Mouse (Mus musculus) intestine, embryonic 16.5 days (tissue): ENCODE data around the gene Olfr97. TPM values are rescaled to one million over a fixed set of nuclear protein-coding genes. Genes with fewer than 3 reads are reported as not detected.
A peak's percentile ranks its signal among the peaks of the same experiment; 100 is the strongest.
"Not testable (repeated sequence)": the region's sequence is repeated elsewhere in the genome, so short reads cannot be mapped to it uniquely, and the experiment has no call there.

Experiments used
- ATAC-seq: fragments of 200-750 bp; cut with Nextera tagmentation; 2 replicates; pipeline ENCODE4 v1.8.0; 2017; ENCODE audit warnings: moderate TSS enrichment, moderate library complexity
- H3K27ac ChIP-seq: fragments of 300-500 bp; sonication (generic); 2 replicates; pipeline ENCODE4 v1.5.1; 2014; ENCODE audit warnings: mild to moderate bottlenecking, low read length
- H3K27me3 ChIP-seq: fragments of 300-500 bp; sonication (generic); replicated peaks from 2 replicates; pipeline ENCODE4 v1.6.1; 2014; ENCODE audit warnings: low read length, control low read depth, mixed read lengths; ENCODE audit not compliant: control insufficient read depth, insufficient read depth
- H3K36me3 ChIP-seq: fragments of 300-500 bp; sonication (generic); 2 replicates; pipeline ENCODE4 v1.6.1; 2014; ENCODE audit warnings: low read length, control low read depth; ENCODE audit not compliant: control insufficient read depth, insufficient read depth
- H3K4me1 ChIP-seq: fragments of 300-500 bp; sonication (generic); 2 replicates; pipeline ENCODE4 v1.6.1; 2014; ENCODE audit warnings: low read length, control low read depth, mixed read lengths; ENCODE audit not compliant: control insufficient read depth, insufficient read depth
- H3K4me2 ChIP-seq: fragments of 300-500 bp; sonication (generic); 2 replicates; pipeline ENCODE4 v1.6.1; 2014; ENCODE audit warnings: low read depth, low read length, control low read depth
- H3K4me3 ChIP-seq: fragments of 300-500 bp; sonication (generic); 2 replicates; pipeline ENCODE4 v1.5.1; 2014; ENCODE audit warnings: mild to moderate bottlenecking, low read length
- H3K9ac ChIP-seq: fragments of 300-500 bp; sonication (generic); 2 replicates; pipeline ENCODE4 v1.6.1; 2014; ENCODE audit warnings: low read depth, low read length
- H3K9me3 ChIP-seq: fragments of 300-500 bp; sonication (generic); 2 replicates; pipeline ENCODE4 v1.6.1; 2016; ENCODE audit warnings: low read length, control low read depth; ENCODE audit not compliant: control insufficient read depth
- WGBS: fragments of 180-500 bp; shearing (Covaris S2); extraction: QIAGEN DNeasy Blood & Tissue Kit; methylation state at CpG from one replicate; pipeline ENCODE4 v1.1.7; 2014; 5-methylcytosine and 5-hydroxymethylcytosine counted together
- polyA plus RNA-seq: library from polyadenylated mRNA; unstranded; fragments of >200 nt; fragmentation: Nextera tagmentation; extraction: Ambion mirVana; gene quantifications from 2 replicates; pipeline ENCODE4 v1.2.1, GENCODE M21; 2015

Gene Olfr97
- polyA plus RNA-seq: not detected in 2 replicates

GRCm38 (mm10) chr17:37237230-37237629 is at the start of gene Olfr97:
Gene Olfr97, minus strand, starts transcription at chr17:37237330.
- not testable (repeated sequence) for H3K4me1 ChIP-seq, H3K4me3 ChIP-seq, H3K9me3 ChIP-seq, ATAC-seq, H3K27ac ChIP-seq, H3K27me3 ChIP-seq, H3K4me2 ChIP-seq, H3K36me3 ChIP-seq, H3K9ac ChIP-seq
- WGBS: 91% methylated on average over 2 of the region's 2 CpGs

DNA sequence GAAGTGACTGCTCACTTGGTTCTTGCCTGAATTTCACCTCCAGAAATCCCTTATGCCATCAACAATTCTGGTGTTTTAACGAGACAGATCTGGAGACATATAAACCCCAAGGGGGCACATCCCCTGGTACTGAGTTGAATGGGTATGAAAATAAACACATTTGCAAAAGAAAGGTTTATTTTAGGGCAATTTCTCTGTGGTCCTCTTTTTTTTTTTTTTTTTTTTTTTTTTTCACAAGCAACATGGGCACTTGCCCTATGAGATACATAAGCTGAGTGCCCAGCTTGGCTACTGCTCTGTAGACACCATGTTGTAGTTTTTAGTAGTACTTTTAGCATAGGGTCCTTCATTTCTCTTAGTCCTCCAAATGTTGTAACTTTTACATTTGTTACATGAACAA is 46.2 kb upstream of the Olfr97 start, which contains the start of gene Olfr99:
Olfr99 (minus strand) TSS at position 101 of the 400 bp plus-strand sequence.
- Histone ChIP-seq H3K27ac (no peak within 1 kb of the TSS), H3K9ac (no peak within 1 kb of the TSS), H3K4me1 (no peaks in the 10 kb centered on the region), H3K36me3 (no peaks in the 10 kb centered on the region), H3K9me3 (no peaks in the 10 kb centered on the region), H3K27me3 (no peaks in the 10 kb centered on the region), H3K4me2 (no peak within 1 kb of the TSS), H3K4me3 (no peak within 1 kb of the TSS)
- no peak for ATAC-seq
- 77% methylated on average over 1 of the region's 1 CpGs for WGBS

DNA sequence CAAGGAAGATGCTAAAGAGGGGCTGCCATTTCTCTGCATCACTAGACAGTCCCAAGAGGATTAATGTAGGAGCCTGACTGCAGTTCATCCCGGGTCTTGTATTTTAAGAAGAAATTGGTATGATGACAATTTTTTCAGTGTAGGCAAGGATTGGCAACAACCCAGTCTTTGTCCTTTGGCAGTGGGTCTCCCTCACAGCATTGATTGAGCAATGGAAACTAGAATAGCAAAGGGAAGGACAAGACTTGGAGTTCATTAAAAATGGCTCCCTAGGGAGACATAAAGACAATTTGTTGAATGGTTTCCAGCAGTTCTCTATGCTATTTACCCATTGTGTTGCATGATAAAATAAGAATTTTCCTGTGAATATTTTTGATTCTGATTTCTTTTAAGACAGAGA is 43.2 kb upstream of the Olfr97 start:
- Histone ChIP-seq H3K4me3 (no peak overlapping the region), H3K36me3 (no peaks in the 10 kb centered on the region), H3K4me1 (no peaks in the 10 kb centered on the region), H3K27me3 (no peaks in the 10 kb centered on the region), H3K27ac (no peak overlapping the region), H3K9ac (no peak overlapping the region), H3K4me2 (no peak overlapping the region), H3K9me3 (no peaks in the 10 kb centered on the region)
- ATAC-seq: no peak
- WGBS: 90% methylated on average over 1 of the region's 1 CpGs

GRCm38 (mm10) chr17:37276573-37276972 is 39.4 kb upstream of the Olfr97 start:
- Histone ChIP-seq H3K27ac (no peak overlapping the region), H3K9me3 (no peaks in the 10 kb centered on the region), H3K4me3 (no peak overlapping the region), H3K4me2 (no peak overlapping the region), H3K36me3 (no peaks in the 10 kb centered on the region), H3K9ac (no peak overlapping the region), H3K4me1 (no peaks in the 10 kb centered on the region), H3K27me3 (no peaks in the 10 kb centered on the region)
- no peak for ATAC-seq

GRCm38 (mm10) chr17:37275626-37276248 is 38.6 kb upstream of the Olfr97 start:
- Histone ChIP-seq H3K9me3 (no peaks in the 10 kb centered on the region), H3K4me3 (no peak overlapping the region), H3K9ac (no peak overlapping the region), H3K27ac (no peak overlapping the region), H3K4me2 (no peak overlapping the region), H3K27me3 (no peaks in the 10 kb centered on the region), H3K4me1 (no peaks in the 10 kb centered on the region), H3K36me3 (no peaks in the 10 kb centered on the region)
- 82% methylated on average over 2 of the region's 2 CpGs for WGBS
- no peak for ATAC-seq

- Histone ChIP-seq H3K9me3 (no peaks in the 10 kb centered on the region), H3K36me3 (no peaks in the 10 kb centered on the region), H3K4me2 (peak overlapping the region; percentile 82), H3K9ac (peak overlapping the region; percentile 56), H3K4me1 (no peaks in the 10 kb centered on the region), H3K4me3 (peak overlapping the region; percentile 57), H3K27ac (no peak overlapping the region), H3K27me3 (no peaks in the 10 kb centered on the region)
- 53% methylated on average over 8 of the region's 8 CpGs for WGBS
- peak; percentile 68 for ATAC-seq
Observed at GRCm38 (mm10) chr17:37270702-37271092, 33.6 kb upstream of the Olfr97 start.

- no peak within 1 kb of the TSS for H3K27ac ChIP-seq
- peak within 1 kb of the TSS; percentile 57 for H3K4me3 ChIP-seq
- no peaks in the 10 kb centered on the region for H3K9me3 ChIP-seq
- peak; percentile 98 for ATAC-seq
- peak within 1 kb of the TSS; percentile 56 for H3K9ac ChIP-seq
- no peaks in the 10 kb centered on the region for H3K4me1 ChIP-seq
- H3K36me3 ChIP-seq: no peaks in the 10 kb centered on the region
- no peaks in the 10 kb centered on the region for H3K27me3 ChIP-seq
- peak within 1 kb of the TSS; percentile 82 for H3K4me2 ChIP-seq
- under 1% methylated on average over 26 of the region's 26 CpGs for WGBS
Observed at GRCm38 (mm10) chr17:37270058-37270701, 33.0 kb upstream of the Olfr97 start, which contains the start of gene H2-M3. Gene H2-M3, plus strand, starts transcription at chr17:37270220.

- Histone ChIP-seq H3K27me3 (no peaks in the 10 kb centered on the region), H3K4me2 (no peak within 1 kb of the TSS), H3K4me1 (no peaks in the 10 kb centered on the region), H3K36me3 (no peaks in the 10 kb centered on the region), H3K9ac (no peak within 1 kb of the TSS), H3K27ac (no peak within 1 kb of the TSS), H3K9me3 (no peaks in the 10 kb centered on the region), H3K4me3 (no peak within 1 kb of the TSS)
- 77% methylated on average over 1 of the region's 1 CpGs for WGBS
- ATAC-seq: no peak
Observed at GRCm38 (mm10) chr17:37263626-37264025, 26.5 kb upstream of the Olfr97 start, which contains the start of gene Olfr98. Gene Olfr98, minus strand, starts transcription at chr17:37263749.

GRCm38 (mm10) chr17:37250544-37250943 is 13.4 kb upstream of the Olfr97 start:
- Histone ChIP-seq H3K9me3 (no peaks in the 10 kb centered on the region), H3K4me3 (no peak overlapping the region), H3K27ac (no peak overlapping the region), H3K36me3 (no peaks in the 10 kb centered on the region), H3K27me3 (no peaks in the 10 kb centered on the region), H3K4me1 (no peaks in the 10 kb centered on the region), H3K4me2 (no peak overlapping the region), H3K9ac (no peak overlapping the region)
- 12% methylated on average over 1 of the region's 1 CpGs for WGBS
- no peak for ATAC-seq
